Mouse (Mus musculus) embryo, embryonic 10.5 days (tissue): Measurements from ENCODE around the gene Shisa8.

ENCODE experiments used
- DNase-seq: peaks from one replicate; pipeline ENCODE4 v3.0.0-alpha.2; 2015; ENCODE audit warnings: low spot score

The Shisa8 gene

DNA sequence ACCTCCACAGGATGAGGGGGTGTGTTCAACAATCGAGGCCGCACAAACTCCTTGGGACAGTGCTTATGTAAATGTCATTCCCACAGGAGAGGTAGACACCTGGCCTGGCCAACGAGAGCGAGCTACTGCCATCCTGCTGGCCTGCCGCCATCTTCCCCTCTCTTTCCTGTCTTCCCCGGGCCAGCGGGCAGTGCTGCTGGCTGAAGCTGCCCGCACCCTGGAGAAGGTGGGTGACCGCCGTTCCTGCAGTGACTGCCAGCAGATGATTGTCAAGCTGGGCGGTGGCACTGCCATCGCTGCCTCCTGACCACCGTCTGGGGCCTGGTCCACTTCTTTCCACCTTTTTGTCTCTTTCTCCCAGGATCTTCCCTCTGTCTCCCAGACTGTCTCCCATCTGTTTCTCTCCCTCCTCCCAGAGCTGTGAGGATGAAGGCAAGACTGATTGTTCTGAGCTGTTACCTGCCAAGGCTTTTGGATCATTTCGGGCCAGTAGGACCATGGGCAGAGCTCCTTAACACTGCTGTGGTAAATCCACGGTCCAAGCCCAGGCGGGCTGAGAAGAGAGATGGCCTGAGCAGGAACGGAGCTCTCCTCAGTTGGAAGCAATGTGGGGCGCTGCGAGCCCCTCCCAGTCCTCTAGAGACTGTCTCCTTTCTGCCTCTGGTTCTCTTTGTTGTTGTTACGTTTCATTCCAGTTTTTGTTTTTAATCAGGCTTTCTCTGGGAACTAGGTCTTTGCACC, 8.8 kb downstream of the Shisa8 start:
- DNase-seq: no peak

- no peak for DNase-seq
Measured at GRCm38 (mm10) chr15:82203090-82203489, 9.5 kb downstream of the Shisa8 start.

GRCm38 (mm10) chr15:82202086-82202485, 10.5 kb downstream of the Shisa8 start:
- DNase-seq: no peak

DNA sequence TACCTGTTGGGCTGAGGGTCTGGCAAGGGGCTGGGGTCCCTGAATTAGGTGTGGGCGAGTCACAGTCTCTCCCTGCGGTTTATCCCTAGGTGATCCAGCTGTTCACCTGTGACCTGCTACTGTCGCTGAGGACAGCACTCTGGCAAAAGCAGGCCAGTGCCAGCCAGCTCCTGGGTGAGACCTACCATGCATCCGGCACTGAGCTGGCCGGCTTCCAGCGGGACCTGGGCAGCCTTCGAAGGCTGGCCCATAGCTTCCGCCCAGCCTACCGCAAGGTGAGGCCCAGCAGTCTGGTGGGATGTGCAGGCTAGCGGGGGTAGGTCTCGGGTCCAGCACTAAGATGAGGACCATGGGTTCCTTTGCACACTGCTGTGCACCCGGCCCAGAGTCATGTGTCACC, 13.1 kb downstream of the Shisa8 start:
- no peak for DNase-seq

GRCm38 (mm10) chr15:82198342-82198741, 14.3 kb downstream of the Shisa8 start:
- no peak for DNase-seq

- DNase-seq: no peak
Measured at GRCm38 (mm10) chr15:82197937-82198336, 14.7 kb downstream of the Shisa8 start.

GRCm38 (mm10) chr15:82197246-82197750, 15.3 kb downstream of the Shisa8 start:
- DNase-seq: no peak

DNA sequence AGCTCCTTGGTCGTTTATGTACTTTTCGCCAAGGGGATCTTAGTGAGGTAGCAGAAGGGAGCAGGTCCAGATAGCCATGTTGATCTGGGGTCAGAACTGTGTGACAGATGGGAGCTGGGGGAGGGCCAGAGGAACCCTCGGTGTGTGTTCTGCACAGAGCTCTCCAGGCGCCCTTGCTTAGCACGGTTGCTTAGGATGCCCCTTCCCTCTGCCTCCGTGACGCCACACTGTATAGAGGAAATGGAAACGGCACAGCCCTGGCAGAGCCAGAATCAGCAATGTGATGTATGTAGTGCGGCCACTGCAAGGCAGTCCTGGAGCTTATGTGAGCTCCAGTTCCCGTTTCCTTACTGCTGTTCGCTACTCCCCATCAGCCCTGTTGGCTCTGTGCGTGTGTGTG, 16.3 kb downstream of the Shisa8 start:
- DNase-seq: no peak

DNA sequence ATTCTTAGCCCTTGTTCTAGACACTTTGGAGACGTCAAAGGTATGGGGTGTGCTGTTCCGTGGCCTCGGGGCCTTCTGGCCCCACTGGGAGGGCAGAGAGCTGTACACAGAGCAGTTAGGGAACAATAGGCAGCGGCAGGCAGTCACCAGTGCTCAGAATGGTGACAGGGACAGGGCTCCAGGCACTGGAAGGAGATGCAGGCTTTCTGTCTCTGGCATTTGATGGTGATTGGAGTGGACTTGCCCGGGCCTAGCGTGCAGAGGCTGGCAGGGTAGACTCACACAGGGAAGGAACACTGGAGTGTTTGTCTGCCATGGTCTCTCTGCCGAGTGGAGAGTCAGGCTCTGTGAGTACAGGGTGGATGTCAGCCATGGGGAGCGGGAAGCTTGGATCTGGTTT, 20.0 kb downstream of the Shisa8 start:
- DNase-seq: no peak

GRCm38 (mm10) chr15:82188481-82189240, 24.0 kb downstream of the Shisa8 start:
- peak; percentile 69 for DNase-seq

DNA sequence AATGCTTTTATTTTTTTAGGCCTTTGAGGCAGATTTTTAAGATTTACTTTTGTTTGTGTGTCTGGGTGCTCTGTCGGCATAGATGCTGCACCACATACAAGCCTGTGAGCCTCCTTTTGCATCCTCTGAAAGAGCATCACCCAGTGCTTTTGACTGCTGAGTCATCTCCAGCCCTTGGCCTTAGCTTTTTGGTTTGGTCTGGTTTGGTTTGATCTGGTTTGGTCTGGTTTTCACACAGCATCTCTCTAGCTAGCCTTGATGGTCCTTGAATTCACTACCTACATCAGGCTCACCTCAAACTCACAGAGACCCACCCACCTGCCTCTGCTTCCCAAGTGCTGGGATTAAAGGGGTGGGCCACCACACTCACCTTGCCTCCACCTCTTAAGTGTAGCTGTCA, 24.7 kb downstream of the Shisa8 start:
- DNase-seq: no peak

GRCm38 (mm10) chr15:82187401-82187800, 25.2 kb downstream of the Shisa8 start:
- DNase-seq: no peak

GRCm38 (mm10) chr15:82186931-82187330, 25.7 kb downstream of the Shisa8 start:
- no peak for DNase-seq

DNA sequence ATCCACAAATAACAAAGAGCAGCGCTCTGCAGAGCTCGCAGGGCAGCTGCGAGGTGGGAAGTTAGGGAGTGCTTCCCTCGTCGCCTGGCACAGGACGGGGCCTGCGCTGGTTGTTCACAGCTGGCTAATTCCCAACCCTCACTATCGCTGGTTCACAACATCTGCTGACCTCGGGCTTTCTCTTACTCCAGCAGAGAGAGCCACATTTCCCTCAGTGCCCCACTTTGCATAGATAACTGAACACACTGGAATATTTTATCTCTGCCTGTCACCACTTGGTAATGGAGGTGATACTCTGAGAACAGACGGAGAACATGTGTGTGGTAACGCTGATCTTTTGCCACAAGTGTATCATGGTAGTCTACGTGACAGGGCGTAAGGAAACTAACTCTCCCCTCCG, 26.5 kb downstream of the Shisa8 start:
- no peak for DNase-seq

GRCm38 (mm10) chr15:82185062-82185783, 27.4 kb downstream of the Shisa8 start:
- DNase-seq: no peak

DNA sequence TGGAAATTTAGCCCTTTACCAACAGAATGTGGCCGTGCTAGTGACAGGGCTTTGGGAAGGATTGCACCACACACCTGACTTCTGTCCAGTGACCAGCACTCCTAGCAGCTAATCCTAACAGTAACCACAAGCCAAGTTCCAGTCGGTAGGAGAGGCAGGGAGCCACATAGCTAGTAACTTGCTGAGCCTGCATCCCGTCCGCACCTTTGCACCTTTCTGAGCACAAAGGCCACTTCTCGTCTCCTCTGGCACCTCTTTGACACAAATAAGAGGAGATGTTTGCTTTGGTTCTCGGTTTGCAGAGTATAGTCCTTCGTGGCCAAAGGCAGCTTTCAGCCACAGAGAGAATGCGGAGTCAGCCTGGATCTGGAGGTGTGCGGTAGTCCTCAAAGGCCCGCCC, 28.0 kb downstream of the Shisa8 start:
- no peak for DNase-seq

GRCm38 (mm10) chr15:82184183-82184582, 28.4 kb downstream of the Shisa8 start:
- peak; percentile 30 for DNase-seq

DNA sequence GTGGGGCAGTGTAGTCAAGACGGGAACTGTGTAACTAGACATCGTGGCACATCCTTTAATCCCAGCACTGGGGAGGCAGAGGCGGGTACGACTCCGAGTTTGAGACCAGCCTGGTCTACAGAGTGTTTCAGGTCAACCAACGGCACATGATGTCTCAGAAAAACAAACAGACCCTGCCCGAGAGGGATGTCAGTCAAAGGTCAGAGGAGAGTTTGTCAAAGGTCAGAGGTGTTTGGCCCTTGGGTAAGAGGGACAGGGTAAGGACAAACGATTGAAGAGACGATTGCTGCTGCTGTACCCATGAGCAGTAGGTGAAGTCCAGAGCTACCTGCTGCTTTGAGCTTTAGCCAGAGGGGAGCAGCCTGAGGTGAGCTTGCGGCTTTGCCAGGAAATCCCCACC, 29.0 kb downstream of the Shisa8 start:
- no peak for DNase-seq

- DNase-seq: no peak
Measured at GRCm38 (mm10) chr15:82182311-82182710, 30.3 kb downstream of the Shisa8 start.

DNA sequence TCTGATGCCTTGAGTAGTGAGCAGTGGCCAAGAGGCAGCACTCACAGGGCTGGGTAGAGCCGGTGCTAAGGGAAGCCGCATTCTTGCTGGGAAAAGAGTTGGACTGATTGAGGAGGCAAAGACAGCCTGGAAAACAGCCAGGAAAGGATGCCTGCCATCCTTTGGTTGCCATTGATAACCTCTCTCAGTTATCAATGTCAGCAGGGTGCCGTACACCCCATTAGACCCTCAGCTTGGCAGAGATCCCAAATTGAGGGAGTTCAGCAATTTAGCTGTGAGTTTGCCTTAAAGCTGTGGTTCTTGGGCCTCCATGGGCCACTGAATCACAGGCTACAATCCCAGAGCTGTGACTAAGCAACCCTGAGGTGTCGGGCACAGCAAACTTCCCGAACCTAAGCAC, 31.5 kb downstream of the Shisa8 start:
- DNase-seq: no peak

DNA sequence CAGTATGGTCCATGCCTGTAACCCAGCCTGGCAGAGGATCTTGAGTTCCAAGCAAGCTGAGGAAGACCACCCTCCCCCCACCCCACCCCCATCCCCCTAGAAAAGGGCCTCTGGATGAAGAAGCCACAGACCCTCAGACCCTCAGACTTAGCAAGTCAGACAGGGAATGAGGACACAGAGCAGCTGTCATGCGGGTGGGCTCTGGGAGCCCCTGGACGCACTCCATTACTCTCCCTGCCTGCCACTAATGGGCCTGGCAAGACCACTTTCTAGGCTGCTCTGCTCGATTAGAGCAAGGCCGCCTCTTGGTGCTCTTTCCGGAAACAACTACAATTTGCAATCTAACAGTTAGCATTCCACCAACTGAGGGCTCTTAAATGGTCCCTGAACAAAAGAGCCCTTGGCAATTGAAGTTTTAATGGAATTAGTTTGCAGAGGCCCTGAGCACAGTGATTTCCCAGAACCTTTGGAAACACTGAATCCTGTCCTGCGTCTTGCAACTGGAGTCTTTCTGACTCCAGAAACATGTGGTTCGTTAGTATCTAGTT, 34.8 kb downstream of the Shisa8 start:
- no peak for DNase-seq

- no peak for DNase-seq
Measured at GRCm38 (mm10) chr15:82175091-82175490, 37.5 kb downstream of the Shisa8 start.
